Mouse (Mus musculus): ENCODE data around the gene Zfp536. TPM values are rescaled to one million over a fixed set of nuclear protein-coding genes. Genes with fewer than 3 reads are reported as not detected.
A peak's percentile ranks its signal among the peaks of the same experiment; 100 is the strongest.

The Zfp536 gene
- total RNA-seq, 2 experiments from 2014 or later, result 0.61 to 1.2 TPM

- peak overlapping the region; percentile 44; the same call in 1 of the 2 replicates for H3K27ac ChIP-seq
- intact Hi-C loops (cut with DNase I), result no loop called here
- DNase-seq, result no peak
- peak overlapping the region; percentile 75 for H3K4me3 ChIP-seq
- no peak for TF ChIP-seq CTCF (IDR thresholded peaks at IDR 0.05)
These were observed 209.5 kb downstream of the Zfp536 start for GRCm38 (mm10) chr7:37563831-37564400.

GRCm38 (mm10) chr7:37563171-37563574, 210.3 kb downstream of the Zfp536 start:
- no peak for TF ChIP-seq CTCF (IDR thresholded peaks at IDR 0.05)
- intact Hi-C loops (cut with DNase I), result no loop called here
- Histone ChIP-seq H3K27ac (peak overlapping the region; percentile 84), H3K4me3 (peak overlapping the region; percentile 75)
- DNase-seq, result peak; percentile 50

- H3K4me3 ChIP-seq, result peak overlapping the region; percentile 75
- intact Hi-C loops (cut with DNase I), result no loop called here
- DNase-seq, result no peak
- H3K27ac ChIP-seq, result peak overlapping the region; percentile 84
- TF ChIP-seq CTCF (IDR thresholded peaks at IDR 0.05), result no peak
These were observed 210.9 kb downstream of the Zfp536 start for GRCm38 (mm10) chr7:37562505-37562904.

- no peak overlapping the region for H3K4me3 ChIP-seq
- H3K27ac ChIP-seq, result no peak overlapping the region
- TF ChIP-seq CTCF (IDR thresholded peaks at IDR 0.05), result no peak
- intact Hi-C loops (cut with DNase I), result no loop called here
- DNase-seq, result no peak
These were observed 212.9 kb downstream of the Zfp536 start for GRCm38 (mm10) chr7:37560581-37560980.

GRCm38 (mm10) chr7:37559851-37560250, 213.6 kb downstream of the Zfp536 start:
- H3K27ac ChIP-seq, result no peak overlapping the region
- TF ChIP-seq CTCF (IDR thresholded peaks at IDR 0.05), result no peak
- DNase-seq, result no peak
- H3K4me3 ChIP-seq, result no peak overlapping the region
- intact Hi-C loops (cut with DNase I), result no loop called here

- no peak for DNase-seq
- no peak overlapping the region for H3K4me3 ChIP-seq
- H3K27ac ChIP-seq, result no peak overlapping the region
- intact Hi-C loops (cut with DNase I), result no loop called here
- TF ChIP-seq CTCF (IDR thresholded peaks at IDR 0.05), result no peak
These were observed 214.1 kb downstream of the Zfp536 start for GRCm38 (mm10) chr7:37559341-37559740.

- intact Hi-C loops (cut with DNase I), result no loop called here
- H3K4me3 ChIP-seq, result no peak overlapping the region
- no peak for TF ChIP-seq CTCF (IDR thresholded peaks at IDR 0.05)
- no peak overlapping the region for H3K27ac ChIP-seq
- no peak for DNase-seq
These were observed 216.6 kb downstream of the Zfp536 start for GRCm38 (mm10) chr7:37556811-37557210.

- intact Hi-C loops (cut with DNase I), result no loop called here
- Histone ChIP-seq H3K4me3 (no peak overlapping the region), H3K27ac (no peak overlapping the region)
- TF ChIP-seq CTCF (IDR thresholded peaks at IDR 0.05), result no peak
- DNase-seq, result no peak
These were observed 219.0 kb downstream of the Zfp536 start for GRCm38 (mm10) chr7:37554405-37554804.

GRCm38 (mm10) chr7:37553646-37554045, 219.8 kb downstream of the Zfp536 start:
- H3K4me3 ChIP-seq, result no peak overlapping the region
- no peak overlapping the region for H3K27ac ChIP-seq
- no peak for DNase-seq
- intact Hi-C loops (cut with DNase I), result no loop called here
- TF ChIP-seq CTCF (IDR thresholded peaks at IDR 0.05), result no peak

GRCm38 (mm10) chr7:37552384-37552783, 221.1 kb downstream of the Zfp536 start:
- Histone ChIP-seq H3K27ac (no peak overlapping the region), H3K4me3 (no peak overlapping the region)
- no peak for DNase-seq
- no peak for TF ChIP-seq CTCF (IDR thresholded peaks at IDR 0.05)
- intact Hi-C loops (cut with DNase I), result no loop called here

- H3K4me3 ChIP-seq, result no peak overlapping the region
- no peak for TF ChIP-seq CTCF (IDR thresholded peaks at IDR 0.05)
- DNase-seq, result no peak
- H3K27ac ChIP-seq, result no peak overlapping the region
- intact Hi-C loops (cut with DNase I), result no loop called here
These were observed 224.6 kb downstream of the Zfp536 start for GRCm38 (mm10) chr7:37548805-37549204.

- intact Hi-C loops (cut with DNase I), result no loop called here
- no peak for TF ChIP-seq CTCF (IDR thresholded peaks at IDR 0.05)
- no peak overlapping the region for H3K4me3 ChIP-seq
- DNase-seq, result no peak
- no peak overlapping the region for H3K27ac ChIP-seq
These were observed 229.4 kb downstream of the Zfp536 start for GRCm38 (mm10) chr7:37544011-37544410.

GRCm38 (mm10) chr7:37542951-37543350, 230.5 kb downstream of the Zfp536 start:
- TF ChIP-seq CTCF (IDR thresholded peaks at IDR 0.05), result no peak
- intact Hi-C loops (cut with DNase I), result no loop called here
- DNase-seq, result no peak
- no peak overlapping the region for H3K4me3 ChIP-seq
- H3K27ac ChIP-seq, result no peak overlapping the region

GRCm38 (mm10) chr7:37531166-37531565, 242.3 kb downstream of the Zfp536 start:
- no peak for TF ChIP-seq CTCF (IDR thresholded peaks at IDR 0.05)
- Histone ChIP-seq H3K4me3 (no peak overlapping the region), H3K27ac (no peak overlapping the region)
- DNase-seq, result no peak
- intact Hi-C loops (cut with DNase I), result no loop called here
